Mouse (Mus musculus): ENCODE data around the gene Atg16l1.

DNA sequence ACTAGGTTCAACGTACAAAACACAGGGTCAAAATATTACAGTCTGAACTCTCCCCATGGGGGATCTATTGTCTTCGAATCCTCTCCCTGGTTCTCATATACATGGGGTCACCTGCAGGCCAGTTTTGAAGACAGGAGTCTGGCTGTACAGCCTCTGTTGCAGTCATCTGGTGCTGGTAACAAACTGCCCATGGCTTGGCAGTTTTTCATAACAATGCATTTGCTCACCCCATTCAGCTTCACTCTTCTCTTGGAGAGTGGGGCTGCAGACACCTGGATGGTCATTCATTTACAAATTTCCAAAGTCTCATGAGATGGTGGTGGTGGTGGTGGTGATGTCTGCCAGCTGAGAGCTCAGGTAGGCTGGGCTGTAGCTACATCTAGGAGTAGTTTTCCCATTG is 26.6 kb upstream of the Atg16l1 start:
- no peak for TF ChIP-seq CTCF (IDR thresholded peaks at IDR 0.05; ENCODE audit: extremely low read depth, insufficient read length, insufficient replicate concordance, low read depth, low read length)
- no peak for TF ChIP-seq POLR2A (IDR thresholded peaks at IDR 0.05; ENCODE audit: low read depth, low read length)

All from small intestine, adult 2 months (tissue).